Mouse (Mus musculus) hindbrain, postnatal 0 days (tissue): ENCODE measurements around the gene Zfp316. TPM values are rescaled to one million over a fixed set of nuclear protein-coding genes. Genes with fewer than 3 reads are reported as not detected.

Source experiments
- ATAC-seq: fragments of 200-750 bp; cut with Nextera tagmentation; 2 replicates; pipeline ENCODE4 v1.8.0; 2017; ENCODE audit warnings: mild to moderate bottlenecking, moderate TSS enrichment, moderate library complexity
- DNase-seq: peaks from one replicate; pipeline ENCODE4 v3.0.0-alpha.2; 2015; ENCODE audit warnings: low spot score
- H3K27ac ChIP-seq: fragments of 300-500 bp; sonication (generic); 2 replicates; pipeline ENCODE4 v1.5.1; 2014; ENCODE audit warnings: mild to moderate bottlenecking
- H3K27me3 ChIP-seq: fragments of 300-500 bp; sonication (generic); 2 replicates; pipeline ENCODE4 v1.6.1; 2014; ENCODE audit warnings: low read length, mixed read lengths; ENCODE audit not compliant: insufficient read depth
- H3K36me3 ChIP-seq: fragments of 300-500 bp; sonication (generic); 2 replicates; pipeline ENCODE4 v1.6.1; 2014; ENCODE audit warnings: low read length, mixed read lengths; ENCODE audit not compliant: insufficient read depth
- H3K4me1 ChIP-seq: fragments of 300-500 bp; sonication (generic); 2 replicates; pipeline ENCODE4 v1.6.1; 2014; ENCODE audit warnings: antibody characterized with exemption, low read length, mixed read lengths; ENCODE audit not compliant: insufficient read depth
- H3K4me2 ChIP-seq: fragments of 300-500 bp; sonication (generic); 2 replicates; pipeline ENCODE4 v1.6.1; 2014; ENCODE audit warnings: low read depth, mild to moderate bottlenecking, low read length, moderate library complexity, mixed read lengths
- H3K4me3 ChIP-seq: fragments of 300-500 bp; sonication (generic); 2 replicates; pipeline ENCODE4 v1.5.1; 2014; ENCODE audit warnings: low read length
- H3K9ac ChIP-seq: fragments of 300-500 bp; sonication (generic); replicated peaks from 2 replicates; pipeline ENCODE4 v1.6.1; 2014; ENCODE audit warnings: mild to moderate bottlenecking, low read length, moderate library complexity, mixed read lengths
- H3K9me3 ChIP-seq: fragments of 300-500 bp; sonication (generic); 2 replicates; pipeline ENCODE4 v1.6.1; 2016; ENCODE audit warnings: low read length, mixed read lengths
- CTCF ChIP-seq: IDR thresholded peaks from 2 replicates; pipeline ENCODE4 v1.5.1; 2016; ENCODE audit warnings: antibody characterized with exemption, control low read depth, low read depth
- WGBS: fragments of 180-500 bp; shearing (Covaris S2); extraction: QIAGEN DNeasy Blood & Tissue Kit; methylation state at CpG from one replicate; pipeline ENCODE4 v1.1.7; 2014; 5-methylcytosine and 5-hydroxymethylcytosine counted together
- polyA plus RNA-seq: library from polyadenylated mRNA; unstranded; fragments of >200 nt; fragmentation: Nextera tagmentation; extraction: Ambion mirVana; gene quantifications from 2 replicates; pipeline ENCODE4 v1.2.1, GENCODE M21; 2015
- total RNA-seq: library from RNA; depleted of rRNA; stranded (reverse); fragments of >200 nt; gene quantifications from 2 replicates; pipeline ENCODE4 v1.2.3, GENCODE M21; 2014

Gene Zfp316
- total and polyA plus RNA-seq, 2 experiments from 2014 or later = 5.4 to 28.0 TPM

DNA sequence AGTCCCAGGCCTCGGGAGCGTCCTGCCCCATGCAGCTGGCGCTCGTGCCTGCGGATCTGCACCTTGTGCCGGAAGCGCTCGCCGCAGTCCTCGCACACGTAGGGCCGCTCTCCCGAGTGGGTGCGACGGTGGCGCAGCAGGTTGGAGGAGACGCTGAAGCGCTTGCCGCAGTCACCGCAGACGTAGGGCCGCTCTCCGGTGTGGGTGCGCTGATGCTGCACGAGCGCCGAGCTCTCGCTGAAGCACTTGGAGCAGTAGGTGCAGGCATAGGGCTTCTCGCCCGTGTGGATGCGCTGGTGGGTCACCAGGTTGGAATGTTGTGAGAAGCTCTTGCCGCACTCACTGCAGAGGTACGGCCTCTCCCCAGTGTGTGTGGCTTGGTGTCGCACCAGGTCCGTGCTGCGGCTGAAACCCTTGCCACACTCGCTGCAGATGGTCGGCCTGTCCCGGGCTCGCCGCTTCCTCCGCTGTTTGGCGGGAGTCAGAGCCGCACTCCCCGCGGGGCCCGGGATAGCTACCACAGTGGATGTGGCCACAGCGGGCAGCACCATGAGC, 18.0 kb upstream of the Zfp316 start:
- DNase-seq (no peak), ATAC-seq (no peak)
- H3K4me3 ChIP-seq = peak overlapping the region; percentile 25
- no peak for TF ChIP-seq CTCF
- H3K27ac ChIP-seq = no peak overlapping the region
- 0 out of 2 replicates have a peak, but pooled peaks cover 2% of the 10 kb centered on the region for H3K4me1 ChIP-seq
- no peaks in the 10 kb centered on the region for H3K36me3 ChIP-seq
- H3K9ac ChIP-seq = 0 out of 2 replicates have a peak overlapping the region, but pooled peaks have one; percentile 2
- no peaks in the 10 kb centered on the region for H3K9me3 ChIP-seq
- H3K27me3 ChIP-seq = peaks cover 26% of the 10 kb centered on the region
- WGBS = 8% methylated on average over 48 of the region's 48 CpGs
- peak overlapping the region; percentile 46 for H3K4me2 ChIP-seq

DNA sequence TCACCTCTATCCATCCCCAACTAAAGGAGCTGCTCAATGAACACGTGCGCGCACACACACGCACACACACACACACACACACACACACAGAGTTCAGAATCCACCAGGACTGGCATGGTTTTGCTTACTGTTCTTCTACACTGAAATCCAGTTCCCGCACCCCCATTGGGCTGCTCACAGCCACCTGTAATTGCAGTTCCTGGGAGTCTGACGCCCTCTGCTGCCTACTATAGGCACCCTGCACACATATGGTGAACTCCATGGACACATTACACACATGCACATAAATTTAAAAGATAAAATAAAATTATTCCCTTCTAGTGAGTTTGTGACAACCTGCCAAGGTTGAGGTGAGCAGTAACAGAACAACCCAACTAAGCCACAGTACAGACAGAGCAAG, 14.9 kb upstream of the Zfp316 start:
- 40% methylated on average over 6 of the region's 6 CpGs for WGBS
- no peak for ATAC-seq

GRCm38 (mm10) chr5:143279247-143279646, 9.4 kb upstream of the Zfp316 start:
- H3K27ac ChIP-seq = no peak overlapping the region
- H3K27me3 ChIP-seq = no peaks in the 10 kb centered on the region
- H3K4me1 ChIP-seq = no peaks in the 10 kb centered on the region
- TF ChIP-seq CTCF = no peak
- no peaks in the 10 kb centered on the region for H3K36me3 ChIP-seq
- no peak overlapping the region for H3K4me2 ChIP-seq
- no peak for DNase-seq
- WGBS = 49% methylated on average over 10 of the region's 10 CpGs
- no peak overlapping the region for H3K9ac ChIP-seq
- ATAC-seq = peak; percentile 10; the same call in 1 of the 2 replicates
- no peaks in the 10 kb centered on the region for H3K9me3 ChIP-seq
- H3K4me3 ChIP-seq = no peak overlapping the region

More for the DNA sequence above, 14.9 kb upstream of the Zfp316 start:
- Histone ChIP-seq H3K36me3 (no peaks in the 10 kb centered on the region), H3K27ac (no peak overlapping the region), H3K4me2 (no peak overlapping the region), H3K4me1 (0 out of 2 replicates have a peak, but pooled peaks cover 2% of the 10 kb centered on the region), H3K27me3 (peaks cover 26% of the 10 kb centered on the region), H3K9ac (no peak overlapping the region), H3K9me3 (no peaks in the 10 kb centered on the region), H3K4me3 (no peak overlapping the region)
- DNase-seq = no peak
- peak; percentile 36; the same call in 1 of the 2 replicates for TF ChIP-seq CTCF

GRCm38 (mm10) chr5:143275761-143276160, 5.9 kb upstream of the Zfp316 start:
- 50% methylated on average over 5 of the region's 5 CpGs for WGBS
- Histone ChIP-seq H3K27me3 (no peaks in the 10 kb centered on the region), H3K36me3 (no peaks in the 10 kb centered on the region), H3K27ac (no peak overlapping the region), H3K4me1 (peaks cover 4% of the 10 kb centered on the region), H3K4me2 (no peak overlapping the region), H3K9me3 (no peaks in the 10 kb centered on the region), H3K9ac (no peak overlapping the region), H3K4me3 (no peak overlapping the region)
- TF ChIP-seq CTCF = no peak
- ATAC-seq (no peak), DNase-seq (no peak)

GRCm38 (mm10) chr5:143272540-143273330, 2.9 kb upstream of the Zfp316 start:
- no peak overlapping the region for H3K4me3 ChIP-seq
- DNase-seq = peak; percentile 32
- H3K36me3 ChIP-seq = no peaks in the 10 kb centered on the region
- no peak overlapping the region for H3K9ac ChIP-seq
- WGBS = 66% methylated on average over 16 of the region's 16 CpGs
- H3K4me1 ChIP-seq = peaks cover 20% of the 10 kb centered on the region
- no peak for TF ChIP-seq CTCF
- H3K27ac ChIP-seq = no peak overlapping the region
- no peaks in the 10 kb centered on the region for H3K9me3 ChIP-seq
- ATAC-seq = no peak
- H3K4me2 ChIP-seq = no peak overlapping the region
- no peaks in the 10 kb centered on the region for H3K27me3 ChIP-seq

GRCm38 (mm10) chr5:143272108-143272507, 2.3 kb upstream of the Zfp316 start:
- Histone ChIP-seq H3K4me1 (peaks cover 20% of the 10 kb centered on the region), H3K27ac (no peak overlapping the region), H3K4me2 (no peak overlapping the region), H3K27me3 (no peaks in the 10 kb centered on the region), H3K9me3 (no peaks in the 10 kb centered on the region), H3K36me3 (no peaks in the 10 kb centered on the region), H3K9ac (no peak overlapping the region), H3K4me3 (no peak overlapping the region)
- WGBS = 77% methylated on average over 3 of the region's 3 CpGs
- TF ChIP-seq CTCF = no peak
- no peak for DNase-seq
- no peak for ATAC-seq

DNA sequence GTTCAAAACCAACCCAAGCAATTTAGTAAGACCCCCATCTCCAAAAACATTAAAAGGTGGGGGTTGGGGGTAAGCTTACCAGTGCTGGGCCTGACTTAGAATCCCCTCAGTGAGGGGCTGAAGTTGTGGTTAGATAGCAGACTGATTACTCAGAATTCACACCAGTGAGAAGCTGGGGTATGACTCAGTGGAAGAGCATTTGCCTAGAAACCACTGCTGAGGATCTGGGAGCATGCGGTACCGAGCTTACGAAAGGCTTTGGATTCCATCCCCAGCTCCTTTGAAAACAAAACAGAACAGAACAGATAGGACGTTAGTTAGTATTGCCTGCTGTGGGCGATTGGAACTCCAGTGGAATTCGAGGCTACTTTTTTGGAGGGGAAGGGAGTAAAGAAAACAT, 1.8 kb upstream of the Zfp316 start:
- DNase-seq = no peak
- Histone ChIP-seq H3K9ac (no peak overlapping the region), H3K9me3 (no peaks in the 10 kb centered on the region), H3K36me3 (no peaks in the 10 kb centered on the region), H3K4me2 (no peak overlapping the region), H3K4me3 (no peak overlapping the region), H3K4me1 (peaks cover 20% of the 10 kb centered on the region), H3K27me3 (no peaks in the 10 kb centered on the region), H3K27ac (no peak overlapping the region)
- TF ChIP-seq CTCF = no peak
- WGBS = 93% methylated on average over 6 of the region's 6 CpGs
- ATAC-seq = no peak
